ENCODE assay signal across 10 mouse cellular contexts in the genomic region with DNA sequence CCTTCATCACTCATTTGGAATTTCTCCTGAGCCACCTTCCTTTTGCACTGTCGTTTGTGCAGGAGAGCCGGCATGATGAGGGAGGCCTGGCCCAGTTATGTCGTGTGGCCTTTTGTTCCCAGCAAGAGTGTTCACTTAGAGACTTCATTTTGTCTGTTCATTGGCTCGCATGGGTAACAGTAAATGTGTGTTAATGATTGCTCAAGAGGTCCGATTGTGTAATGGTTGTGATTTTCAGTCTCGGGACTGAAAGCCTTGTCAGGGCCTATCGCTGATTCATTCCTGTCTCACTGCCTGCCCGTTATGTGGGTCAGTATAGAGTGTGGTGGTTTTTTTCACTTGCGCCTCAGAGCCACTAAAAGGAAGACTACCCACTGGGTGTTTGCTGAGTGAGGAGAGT.
DNase-seq lines count a peak whose midpoint lies in the region; ATAC-seq lines count a peak whose summit lies in the region.
"Had no signal": no experiment of that assay in that cellular context is flagged by ENCODE, and none has a peak within 500 bp of the region (broad histone marks: within the 10 kb centered on the region; RNA-seq: fewer than 3 reads in every experiment).

No protein-coding gene starts in this region.

- no peaks in the 10 kb centered on the region for H3K9me3 ChIP-seq in neural tube, embryonic 12.5 days
- H3K9me3 ChIP-seq in neural tube, embryonic 15.5 days (replicated peaks), result no peaks in the 10 kb centered on the region
- no peaks in the 10 kb centered on the region for H3K9me3 ChIP-seq in liver, embryonic 16.5 days (replicated peaks; ENCODE audit: control insufficient read depth, low read length)

- H3K9ac ChIP-seq in neural tube, embryonic 12.5 days, result no peak overlapping the region
- H3K9ac ChIP-seq in neural tube, embryonic 15.5 days (replicated peaks), result no peak overlapping the region
- no peak overlapping the region for H3K9ac ChIP-seq in liver, embryonic 16.5 days (ENCODE audit: low read depth, low read length)

- no peak for ATAC-seq in neural tube, embryonic 12.5 days (ENCODE audit: low FRiP score, low read depth)
- no peak for ATAC-seq in neural tube, embryonic 15.5 days (ENCODE audit: low FRiP score)
- ATAC-seq in liver, embryonic 16.5 days (ENCODE audit: low read depth), result peak; percentile 80

- H3K27ac ChIP-seq in neural tube, embryonic 12.5 days, result peak overlapping the region; percentile 13; the same call in 1 of the 2 replicates
- no peak overlapping the region for H3K27ac ChIP-seq in neural tube, embryonic 15.5 days (replicated peaks)
- peak overlapping the region; percentile 75 for H3K27ac ChIP-seq in liver, embryonic 16.5 days (ENCODE audit: low read length)

- peaks cover 21% of the 10 kb centered on the region for H3K4me1 ChIP-seq in neural tube, embryonic 12.5 days
- peaks cover 57% of the 10 kb centered on the region for H3K4me1 ChIP-seq in neural tube, embryonic 15.5 days
- peaks cover 22% of the 10 kb centered on the region for H3K4me1 ChIP-seq in liver, embryonic 16.5 days (ENCODE audit: control insufficient read depth, low read depth, low read length)

- WGBS in neural tube, embryonic 12.5 days, result 51% methylated on average over 9 of the region's 9 CpGs
- WGBS in neural tube, embryonic 15.5 days, result 41% methylated on average over 9 of the region's 9 CpGs
- 48% methylated on average over 9 of the region's 9 CpGs for WGBS in liver, embryonic 16.5 days (ENCODE audit: insufficient replicate concordance)

- DNase-seq in adrenal gland, adult 2 months, result peak; percentile 75
- DNase-seq in adrenal gland, adult 8-10 months, result no peak
- peak; percentile 64 for DNase-seq in yolk sac, embryonic 10.5 days (ENCODE audit: low spot score)
- DNase-seq in c-Kit-positive CD71-positive TER-119-positive erythroid progenitor cells, embryonic 14.5 days (ENCODE audit: low spot score), result no peak
- no peak for DNase-seq in spleen, adult 12 weeks (ENCODE audit: low spot score)
- DNase-seq: B cell, adult 2 months; gastrocnemius, postnatal 14 days had no signal

- H3K4me3 ChIP-seq in neural tube, embryonic 12.5 days, result no peak overlapping the region
- no peak overlapping the region for H3K4me3 ChIP-seq in neural tube, embryonic 15.5 days (replicated peaks)
- no peak overlapping the region for H3K4me3 ChIP-seq in liver, embryonic 16.5 days (ENCODE audit: low read depth, low read length)

- no peaks in the 10 kb centered on the region for H3K27me3 ChIP-seq in neural tube, embryonic 12.5 days (replicated peaks)
- no peaks in the 10 kb centered on the region for H3K27me3 ChIP-seq in neural tube, embryonic 15.5 days (replicated peaks)
- no peaks in the 10 kb centered on the region for H3K27me3 ChIP-seq in liver, embryonic 16.5 days (ENCODE audit: control insufficient read depth, insufficient read depth, low read depth, low read length)

- no peak overlapping the region for H3K4me2 ChIP-seq in neural tube, embryonic 12.5 days (replicated peaks)
- no peak overlapping the region for H3K4me2 ChIP-seq in neural tube, embryonic 15.5 days
- no peak overlapping the region for H3K4me2 ChIP-seq in liver, embryonic 16.5 days (ENCODE audit: low read depth, low read length)

- no peaks in the 10 kb centered on the region for H3K36me3 ChIP-seq in neural tube, embryonic 12.5 days
- no peaks in the 10 kb centered on the region for H3K36me3 ChIP-seq in neural tube, embryonic 15.5 days
- H3K36me3 ChIP-seq in liver, embryonic 16.5 days (ENCODE audit: control insufficient read depth, insufficient read depth), result no peaks in the 10 kb centered on the region

Comparison
In these comparisons a context has a peak if more than half of its experiments do, and no peak if none do; other contexts are left out.
1. DNase-seq: peak in adrenal gland, adult 2 months (single experiment) and yolk sac, embryonic 10.5 days (single experiment); none in adrenal gland, adult 8-10 months (single experiment), c-Kit-positive CD71-positive TER-119-positive erythroid progenitor cells, embryonic 14.5 days (single experiment) and spleen, adult 12 weeks (single experiment).